Mouse (Mus musculus): Measurements from ENCODE around the gene Taf12.

DNA sequence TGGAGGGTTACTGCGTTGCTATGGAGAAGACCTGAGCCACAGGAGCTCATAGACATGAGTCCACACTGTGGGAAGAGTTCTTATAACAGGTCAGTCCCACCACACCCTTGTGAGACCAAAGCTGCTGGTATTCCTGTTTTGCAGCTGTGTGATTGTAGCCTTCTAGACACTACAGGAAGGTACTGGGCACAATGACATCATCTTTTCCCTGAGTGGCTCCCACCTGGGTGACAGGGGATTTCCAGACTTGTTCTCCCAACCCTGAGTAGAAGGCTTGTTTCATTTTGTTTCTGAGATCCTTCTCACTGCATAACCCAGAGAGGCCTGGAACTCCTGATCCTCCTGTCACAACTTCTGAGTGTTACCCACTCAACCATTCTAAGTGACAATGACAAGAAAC, 25.7 kb downstream of the Taf12 start:
- no peak for TF ChIP-seq GATA1 (IDR thresholded peaks at IDR 0.05; ENCODE audit: borderline replicate concordance, low read length)
- no peak for TF ChIP-seq FLI1 (IDR thresholded peaks at IDR 0.05; ENCODE audit: low read length)
